Mouse (Mus musculus) lung, embryonic 16.5 days (tissue): Measurements from ENCODE around the gene Zfp335. TPM values are rescaled to one million over a fixed set of nuclear protein-coding genes. Genes with fewer than 3 reads are reported as not detected.

ENCODE experiments used
- ATAC-seq: fragments of 200-750 bp; cut with Nextera tagmentation; 2 replicates; pipeline ENCODE4 v1.8.0; 2017; ENCODE audit warnings: low read depth, mild to moderate bottlenecking, moderate library complexity
- H3K27ac ChIP-seq: fragments of 300-500 bp; sonication (generic); 2 replicates; pipeline ENCODE4 v1.5.1; 2014; ENCODE audit warnings: mild to moderate bottlenecking, control low read depth, low read length
- H3K27me3 ChIP-seq: fragments of 300-500 bp; sonication (generic); 2 replicates; pipeline ENCODE4 v1.6.1; 2014; ENCODE audit warnings: low read depth, low read length, mixed read lengths; ENCODE audit not compliant: control insufficient read depth, insufficient read depth
- H3K36me3 ChIP-seq: fragments of 300-500 bp; sonication (generic); 2 replicates; pipeline ENCODE4 v1.6.1; 2014; ENCODE audit warnings: low read length; ENCODE audit not compliant: control insufficient read depth, insufficient read depth
- H3K4me1 ChIP-seq: fragments of 300-500 bp; sonication (generic); replicated peaks from 2 replicates; pipeline ENCODE4 v1.6.1; 2014; ENCODE audit warnings: low read length, mixed read lengths; ENCODE audit not compliant: control insufficient read depth, insufficient read depth
- H3K4me2 ChIP-seq: fragments of 300-500 bp; sonication (generic); 2 replicates; pipeline ENCODE4 v1.6.1; 2014; ENCODE audit warnings: low read depth, low read length, control low read depth
- H3K4me3 ChIP-seq: fragments of 300-500 bp; sonication (generic); 2 replicates; pipeline ENCODE4 v1.5.1; 2014; ENCODE audit warnings: mild to moderate bottlenecking, low read length, control low read depth
- H3K9ac ChIP-seq: fragments of 300-500 bp; sonication (generic); 2 replicates; pipeline ENCODE4 v1.6.1; 2014; ENCODE audit warnings: low read length, control low read depth
- H3K9me3 ChIP-seq: fragments of 300-500 bp; sonication (generic); 2 replicates; pipeline ENCODE4 v1.6.1; 2016; ENCODE audit warnings: low read length; ENCODE audit not compliant: control insufficient read depth
- WGBS: fragments of 180-500 bp; shearing (Covaris S2); extraction: QIAGEN DNeasy Blood & Tissue Kit; methylation state at CpG from one replicate; pipeline ENCODE4 v1.1.7; 2014; 5-methylcytosine and 5-hydroxymethylcytosine counted together
- polyA plus RNA-seq: library from polyadenylated mRNA; unstranded; fragments of >200 nt; fragmentation: Nextera tagmentation; extraction: Ambion mirVana; gene quantifications from 2 replicates; pipeline ENCODE4 v1.2.1, GENCODE M21; 2015

The Zfp335 gene
- polyA plus RNA-seq, 1 experiment from 2014 or later: 14.6 TPM

GRCm38 (mm10) chr2:164891908-164892695 lies 19.5 kb downstream of the Zfp335 start:
- no peak overlapping the region for H3K9ac ChIP-seq
- H3K4me1 ChIP-seq: no peaks in the 10 kb centered on the region
- ATAC-seq: no peak
- H3K27ac ChIP-seq: no peak overlapping the region
- WGBS: 89% methylated on average over 15 of the region's 15 CpGs
- no peaks in the 10 kb centered on the region for H3K9me3 ChIP-seq
- peaks cover 84% of the 10 kb centered on the region for H3K36me3 ChIP-seq
- H3K4me2 ChIP-seq: no peak overlapping the region
- no peaks in the 10 kb centered on the region for H3K27me3 ChIP-seq
- no peak overlapping the region for H3K4me3 ChIP-seq

GRCm38 (mm10) chr2:164891056-164891834 lies 20.3 kb downstream of the Zfp335 start:
- Histone ChIP-seq H3K27ac (no peak overlapping the region), H3K4me2 (no peak overlapping the region), H3K9ac (no peak overlapping the region), H3K36me3 (peaks cover 87% of the 10 kb centered on the region), H3K9me3 (no peaks in the 10 kb centered on the region), H3K27me3 (no peaks in the 10 kb centered on the region), H3K4me1 (no peaks in the 10 kb centered on the region), H3K4me3 (no peak overlapping the region)
- 82% methylated on average over 13 of the region's 13 CpGs for WGBS
- ATAC-seq: no peak

GRCm38 (mm10) chr2:164890411-164891049 lies 21.0 kb downstream of the Zfp335 start:
- ATAC-seq: no peak
- no peak overlapping the region for H3K9ac ChIP-seq
- H3K4me1 ChIP-seq: peaks cover 5% of the 10 kb centered on the region
- H3K36me3 ChIP-seq: peaks cover 85% of the 10 kb centered on the region
- H3K4me3 ChIP-seq: no peak overlapping the region
- 87% methylated on average over 24 of the region's 24 CpGs for WGBS
- H3K9me3 ChIP-seq: no peaks in the 10 kb centered on the region
- H3K27ac ChIP-seq: no peak overlapping the region
- no peaks in the 10 kb centered on the region for H3K27me3 ChIP-seq
- no peak overlapping the region for H3K4me2 ChIP-seq

GRCm38 (mm10) chr2:164889960-164890359 lies 21.6 kb downstream of the Zfp335 start:
- H3K4me2 ChIP-seq: no peak overlapping the region

GRCm38 (mm10) chr2:164888996-164889395 lies 22.6 kb downstream of the Zfp335 start:
- no peaks in the 10 kb centered on the region for H3K9me3 ChIP-seq
- peaks cover 6% of the 10 kb centered on the region for H3K4me1 ChIP-seq
- no peak overlapping the region for H3K9ac ChIP-seq
- ATAC-seq: no peak
- WGBS: 73% methylated on average over 12 of the region's 12 CpGs
- H3K36me3 ChIP-seq: peaks cover 88% of the 10 kb centered on the region
- no peak overlapping the region for H3K4me2 ChIP-seq
- no peaks in the 10 kb centered on the region for H3K27me3 ChIP-seq
- no peak overlapping the region for H3K4me3 ChIP-seq
- no peak overlapping the region for H3K27ac ChIP-seq

More at GRCm38 (mm10) chr2:164889960-164890359, 21.6 kb downstream of the Zfp335 start:
- H3K27ac ChIP-seq: no peak overlapping the region
- peaks cover 6% of the 10 kb centered on the region for H3K4me1 ChIP-seq
- no peak overlapping the region for H3K9ac ChIP-seq
- ATAC-seq: no peak
- no peak overlapping the region for H3K4me3 ChIP-seq
- H3K36me3 ChIP-seq: peaks cover 87% of the 10 kb centered on the region
- no peaks in the 10 kb centered on the region for H3K9me3 ChIP-seq
- H3K27me3 ChIP-seq: no peaks in the 10 kb centered on the region
- 86% methylated on average over 2 of the region's 2 CpGs for WGBS

GRCm38 (mm10) chr2:164886617-164887016 lies 24.9 kb downstream of the Zfp335 start:
- Histone ChIP-seq H3K27ac (no peak overlapping the region), H3K9ac (no peak overlapping the region), H3K27me3 (no peaks in the 10 kb centered on the region), H3K4me1 (peaks cover 6% of the 10 kb centered on the region), H3K4me2 (no peak overlapping the region), H3K36me3 (peaks cover 75% of the 10 kb centered on the region), H3K4me3 (no peak overlapping the region), H3K9me3 (no peaks in the 10 kb centered on the region)
- no peak for ATAC-seq
- WGBS: 91% methylated on average over 10 of the region's 10 CpGs

GRCm38 (mm10) chr2:164885788-164886187 lies 25.8 kb downstream of the Zfp335 start:
- peaks cover 7% of the 10 kb centered on the region for H3K4me1 ChIP-seq
- H3K9ac ChIP-seq: no peak overlapping the region
- no peak overlapping the region for H3K4me2 ChIP-seq
- H3K4me3 ChIP-seq: no peak overlapping the region
- H3K9me3 ChIP-seq: no peaks in the 10 kb centered on the region
- peaks cover 67% of the 10 kb centered on the region for H3K36me3 ChIP-seq
- ATAC-seq: peak; percentile 73
- WGBS: 27% methylated on average over 7 of the region's 7 CpGs
- H3K27ac ChIP-seq: 0 out of 2 replicates have a peak overlapping the region, but pooled peaks have one; percentile 5
- H3K27me3 ChIP-seq: no peaks in the 10 kb centered on the region

- Histone ChIP-seq H3K36me3 (peaks cover 37% of the 10 kb centered on the region), H3K4me2 (no peak overlapping the region), H3K4me3 (no peak overlapping the region), H3K9ac (no peak overlapping the region), H3K4me1 (peaks cover 17% of the 10 kb centered on the region), H3K27me3 (no peaks in the 10 kb centered on the region), H3K9me3 (no peaks in the 10 kb centered on the region), H3K27ac (no peak overlapping the region)
- ATAC-seq: no peak
- WGBS: 79% methylated on average over 9 of the region's 9 CpGs
Measured at GRCm38 (mm10) chr2:164882619-164883018, 28.9 kb downstream of the Zfp335 start.
